Mouse (Mus musculus) frontal cortex, postnatal 25 days (tissue): ENCODE results near the gene Nuak1.

Experiments
- DNase-seq, 2 experiments: peaks; one replicate each; pipeline ENCODE4 v3.0.0; 2022; ENCODE audit warnings: low spot score in 2 of 2

Nuak1 gene

GRCm38 (mm10) chr10:84447411-84447821 lies 7.0 kb upstream of the Nuak1 start:
- DNase-seq, result no peak

GRCm38 (mm10) chr10:84446661-84447060 lies 6.3 kb upstream of the Nuak1 start:
- DNase-seq, result no peak

- DNase-seq, result no peak
Observed at GRCm38 (mm10) chr10:84444396-84444795, 4.0 kb upstream of the Nuak1 start.

GRCm38 (mm10) chr10:84441846-84442245 lies 1.4 kb upstream of the Nuak1 start:
- DNase-seq, result no peak

GRCm38 (mm10) chr10:84441434-84441785 lies 1.0 kb upstream of the Nuak1 start:
- no peak for DNase-seq

- peak in 1 of 2 experiments; percentile 35 for DNase-seq
Observed at GRCm38 (mm10) chr10:84440181-84440540, 236 bp downstream of the Nuak1 start.

GRCm38 (mm10) chr10:84439228-84439596 lies 1.2 kb downstream of the Nuak1 start:
- DNase-seq, result no peak

- no peak for DNase-seq
Observed at GRCm38 (mm10) chr10:84438466-84439227, 1.8 kb downstream of the Nuak1 start.

- peak; percentile 99 to 100 for DNase-seq
Observed at GRCm38 (mm10) chr10:84438049-84438422, 2.4 kb downstream of the Nuak1 start.

GRCm38 (mm10) chr10:84437166-84438048 lies 3.0 kb downstream of the Nuak1 start:
- no peak for DNase-seq

- DNase-seq, result no peak
Observed at GRCm38 (mm10) chr10:84435930-84436329, 4.5 kb downstream of the Nuak1 start.

- DNase-seq, result no peak
Observed at GRCm38 (mm10) chr10:84433193-84433801, 7.1 kb downstream of the Nuak1 start.

- no peak for DNase-seq
Observed at GRCm38 (mm10) chr10:84424374-84424773, 16.0 kb downstream of the Nuak1 start.

GRCm38 (mm10) chr10:84423903-84424302 lies 16.5 kb downstream of the Nuak1 start:
- DNase-seq, result no peak

GRCm38 (mm10) chr10:84420589-84420988 lies 19.8 kb downstream of the Nuak1 start:
- DNase-seq, result no peak

- DNase-seq, result no peak
Observed at GRCm38 (mm10) chr10:84418421-84418820, 22.0 kb downstream of the Nuak1 start.

GRCm38 (mm10) chr10:84416752-84417151 lies 23.6 kb downstream of the Nuak1 start:
- no peak for DNase-seq

GRCm38 (mm10) chr10:84414981-84415700 lies 25.3 kb downstream of the Nuak1 start:
- no peak for DNase-seq

GRCm38 (mm10) chr10:84413310-84413709 lies 27.1 kb downstream of the Nuak1 start:
- DNase-seq, result no peak

- DNase-seq, result no peak
Observed at GRCm38 (mm10) chr10:84412326-84412962, 28.0 kb downstream of the Nuak1 start.
